Comparison of ENCODE assay signal across 8 mouse cellular contexts in genomic region chr11:116490232-116491107, GRCm38 (mm10). TPM values are rescaled to one million over a fixed set of nuclear protein-coding genes. Genes with fewer than 3 reads are reported as not detected.
DNase-seq lines count a peak whose midpoint lies in the region; ATAC-seq lines count a peak whose summit lies in the region.

No protein-coding gene starts in this region.

- peak overlapping the region; percentile 92 for H3K27ac ChIP-seq in hindbrain, embryonic 13.5 days

- peak overlapping the region; percentile 62 for H3K4me2 ChIP-seq in hindbrain, embryonic 13.5 days

- under 1% methylated on average over 50 of the region's 62 CpGs for WGBS in hindbrain, embryonic 13.5 days

- peak overlapping the region; percentile 96 for H3K9ac ChIP-seq in hindbrain, embryonic 13.5 days

- peaks cover 24% of the 10 kb centered on the region for H3K36me3 ChIP-seq in hindbrain, embryonic 13.5 days

- DNase-seq in R1 (ENCODE audit: low read depth, low spot score) = peak; percentile 93
- DNase-seq in cerebellum, postnatal 14 days = peak; percentile 90 to 93
- peak; percentile 68 to 77 for DNase-seq in frontal cortex, postnatal 14 days (ENCODE audit: low spot score in 2 of 2)
- peak; percentile 89 for DNase-seq in layer of hippocampus, postnatal 14 days (ENCODE audit: low spot score in 2 of 2)
- peak; percentile 90 for DNase-seq in lung, postnatal 14 days
- DNase-seq in ovary, postnatal 36 days (ENCODE audit: low spot score) = peak; percentile 92
- peak; percentile 91 for DNase-seq in thymus, postnatal 14 days

- no peaks in the 10 kb centered on the region for H3K9me3 ChIP-seq in hindbrain, embryonic 13.5 days

- H3K4me3 ChIP-seq in hindbrain, embryonic 13.5 days = peak overlapping the region; percentile 97

- H3K4me1 ChIP-seq in hindbrain, embryonic 13.5 days (replicated peaks) = peaks cover 39% of the 10 kb centered on the region

- ATAC-seq in hindbrain, embryonic 13.5 days (ENCODE audit: low FRiP score) = peak; percentile 91

- H3K27me3 ChIP-seq in hindbrain, embryonic 13.5 days = no peaks in the 10 kb centered on the region

RNA-seq across cellular contexts. Expression of gene Prpsap1, which starts 3.5 kb away (rescaled TPM):
- 171 and 178 TPM in 2 replicates for polyA plus RNA-seq in hindbrain, embryonic 13.5 days (2015; fragmentation: Nextera tagmentation; extraction: Ambion mirVana)
- total RNA-seq in layer of hippocampus, postnatal 14 days (2021) = 10 to 100 TPM; 86.1 to 90.6 TPM

RNA-seq across cellular contexts. Expression of gene Qrich2, which starts 24.4 kb away (rescaled TPM):
- 0.19 and 0.42 TPM in 2 replicates for polyA plus RNA-seq in hindbrain, embryonic 13.5 days (2015; fragmentation: Nextera tagmentation; extraction: Ambion mirVana)
- total RNA-seq in layer of hippocampus, postnatal 14 days (2021) = under 1 TPM in 1 of 2 experiments, not detected in 1; 0.07 TPM

RNA-seq across cellular contexts. Expression of gene Sphk1, which starts 40.3 kb away (rescaled TPM):
- polyA plus RNA-seq in hindbrain, embryonic 13.5 days (2015; fragmentation: Nextera tagmentation; extraction: Ambion mirVana) = 3.1 and 3.3 TPM in 2 replicates
- 1 to 10 TPM; 2.2 TPM for total RNA-seq in layer of hippocampus, postnatal 14 days (2021)

RNA-seq across cellular contexts. Expression of gene Ubald2, which starts 56.6 kb away (rescaled TPM):
- 43.6 and 44.5 TPM in 2 replicates for polyA plus RNA-seq in hindbrain, embryonic 13.5 days (2015; fragmentation: Nextera tagmentation; extraction: Ambion mirVana)
- total RNA-seq in layer of hippocampus, postnatal 14 days (2021) = 10 to 100 TPM; 38.7 to 41.4 TPM

Comparison
In these comparisons a context has a peak if more than half of its experiments do, and no peak if none do; other contexts are left out.
1. Peak in every context shown above with its lines: DNase-seq, ATAC-seq, H3K4me3 ChIP-seq and H3K27ac ChIP-seq.